Mouse (Mus musculus) liver, adult 2 months (tissue): ENCODE data around the gene Sycn.

Experiments
- CTCF ChIP-seq: fragments of 200-500 bp; IDR thresholded peaks from 2 replicates; pipeline ENCODE4 v1.5.1; 2011; ENCODE audit warnings: low read depth, low read length, control low read depth
- POLR2A ChIP-seq: fragments of 200-500 bp; IDR thresholded peaks from 2 replicates; pipeline ENCODE4 v1.6.1; 2011; ENCODE audit warnings: low read length, control low read depth; ENCODE audit not compliant: insufficient read depth; ENCODE audit errors: extremely low read depth

GRCm38 (mm10) chr7:28577826-28578542 is 37.3 kb downstream of the Sycn start:
- TF ChIP-seq POLR2A: no peak
- no peak for TF ChIP-seq CTCF
